Mouse (Mus musculus): ENCODE measurements at regions not wholly inside any gene's neighbourhood (a gene's known extent, or its start where the extent isn't known, plus 50 kb on each side); places are given as distances from the start of the nearest gene placed in this dataset.

- no peak for DNase-seq (ENCODE audit: low spot score)
These were observed 157.4 kb upstream of the Tgfbr2 start for GRCm38 (mm10) chr9:116332485-116333118.

DNA sequence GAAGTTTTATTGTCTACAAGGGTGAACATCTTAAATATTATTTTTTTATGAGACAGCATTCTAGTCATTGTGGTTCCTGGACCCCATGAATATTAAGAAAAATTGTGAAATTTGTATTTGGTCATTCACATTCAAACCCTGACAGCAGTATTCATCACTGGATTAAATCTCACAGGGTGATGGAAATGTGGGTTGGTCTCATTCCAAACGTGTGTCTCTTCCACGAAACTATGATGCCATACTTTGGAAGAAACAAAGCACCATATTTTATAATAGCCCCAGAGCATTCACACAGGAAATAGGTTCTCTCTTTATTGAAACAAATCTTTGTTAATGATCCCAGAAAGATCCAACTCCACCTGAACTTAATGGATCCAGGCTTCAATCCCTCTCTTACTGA is 156.2 kb upstream of the Tgfbr2 start:
- no peak for DNase-seq (ENCODE audit: low spot score)

GRCm38 (mm10) chr9:116330796-116331195 is 155.6 kb upstream of the Tgfbr2 start:
- DNase-seq (ENCODE audit: low spot score): no peak

DNA sequence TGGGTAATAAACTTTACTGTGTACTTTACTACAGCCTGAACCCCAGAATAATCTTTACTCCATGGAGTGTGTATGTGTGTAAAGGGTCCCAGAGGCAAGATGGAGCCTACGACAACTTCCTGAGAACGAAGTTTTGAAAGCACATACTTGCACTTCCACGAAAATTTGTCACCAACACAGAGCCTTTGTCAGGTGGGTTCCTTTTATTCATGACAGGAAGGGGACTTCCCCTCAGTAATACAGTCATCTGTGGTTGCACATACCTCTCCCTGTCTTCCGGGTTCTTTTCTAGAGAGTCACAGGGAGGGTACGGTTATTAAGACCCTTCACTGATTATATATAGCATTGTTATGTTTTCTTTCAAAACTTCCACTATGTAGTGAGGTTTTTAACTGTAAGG is 154.0 kb upstream of the Tgfbr2 start:
- peak; percentile 82 for DNase-seq (ENCODE audit: low spot score)

DNA sequence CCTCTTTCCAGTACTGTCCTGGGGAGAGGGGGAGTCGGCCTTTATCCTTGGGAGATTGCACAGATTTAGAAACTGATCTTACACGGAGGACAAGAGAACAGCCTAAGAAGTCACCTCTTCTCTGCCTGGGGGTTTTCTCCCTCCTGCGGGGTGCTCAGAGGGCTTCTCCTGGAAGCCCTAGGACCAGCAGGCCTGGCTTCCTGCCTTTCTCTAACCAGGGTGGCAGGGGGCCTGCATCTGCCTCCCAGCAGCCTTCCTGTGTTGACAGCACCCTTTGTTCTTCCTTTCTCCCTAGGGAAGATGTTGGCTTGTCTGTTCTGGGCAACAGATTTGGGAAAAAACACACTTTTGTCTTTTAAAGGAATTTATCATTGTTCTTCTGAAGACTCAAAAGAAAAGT is 153.0 kb upstream of the Tgfbr2 start:
- no peak for DNase-seq (ENCODE audit: low spot score)

DNA sequence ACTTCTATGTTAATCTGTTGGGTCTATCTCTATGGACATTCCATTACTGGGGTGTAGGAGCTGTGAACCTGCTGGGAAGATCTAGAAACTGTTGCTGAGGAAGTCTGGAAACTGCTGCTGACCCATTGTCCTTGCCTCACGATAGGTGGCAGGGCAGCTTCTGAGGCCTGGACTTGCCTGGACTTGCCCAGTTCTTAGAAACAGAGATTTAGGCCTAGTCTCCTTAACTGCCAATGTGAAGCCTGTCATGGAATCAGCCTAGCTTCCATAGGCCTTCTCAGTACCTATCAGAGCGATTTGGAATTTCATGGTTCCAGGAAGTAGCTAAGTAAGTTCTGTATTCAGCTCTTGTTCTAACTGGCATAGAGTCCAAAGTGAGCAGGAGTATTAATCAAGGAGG is 151.9 kb upstream of the Tgfbr2 start:
- DNase-seq (ENCODE audit: low spot score): no peak

GRCm38 (mm10) chr9:116324971-116325370 is 149.8 kb upstream of the Tgfbr2 start:
- no peak for DNase-seq (ENCODE audit: low spot score)

- DNase-seq (ENCODE audit: low spot score): no peak
These were observed 148.9 kb upstream of the Tgfbr2 start for GRCm38 (mm10) chr9:116323871-116324721.

DNA sequence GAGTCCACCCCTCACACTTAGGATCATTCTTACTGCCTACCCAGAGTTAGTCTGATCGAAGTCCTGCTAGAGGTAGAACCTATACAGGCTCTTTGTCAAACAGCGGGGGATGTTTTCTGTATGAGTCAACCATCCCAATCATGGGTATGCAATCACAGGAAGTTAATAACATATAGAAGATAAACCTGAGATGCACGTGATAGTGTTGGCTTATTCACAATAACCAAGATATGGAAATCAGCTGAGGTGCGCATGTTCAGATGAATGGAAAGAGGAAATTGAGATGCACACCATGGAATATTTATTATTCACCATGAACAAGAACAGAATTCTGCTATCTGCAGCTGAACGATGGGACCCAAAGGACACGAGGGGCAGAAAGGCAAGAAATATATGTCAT is 146.7 kb upstream of the Tgfbr2 start:
- DNase-seq (ENCODE audit: low spot score): no peak

GRCm38 (mm10) chr9:116319421-116319820 is 144.3 kb upstream of the Tgfbr2 start:
- peak; percentile 28 for DNase-seq (ENCODE audit: low spot score)

DNA sequence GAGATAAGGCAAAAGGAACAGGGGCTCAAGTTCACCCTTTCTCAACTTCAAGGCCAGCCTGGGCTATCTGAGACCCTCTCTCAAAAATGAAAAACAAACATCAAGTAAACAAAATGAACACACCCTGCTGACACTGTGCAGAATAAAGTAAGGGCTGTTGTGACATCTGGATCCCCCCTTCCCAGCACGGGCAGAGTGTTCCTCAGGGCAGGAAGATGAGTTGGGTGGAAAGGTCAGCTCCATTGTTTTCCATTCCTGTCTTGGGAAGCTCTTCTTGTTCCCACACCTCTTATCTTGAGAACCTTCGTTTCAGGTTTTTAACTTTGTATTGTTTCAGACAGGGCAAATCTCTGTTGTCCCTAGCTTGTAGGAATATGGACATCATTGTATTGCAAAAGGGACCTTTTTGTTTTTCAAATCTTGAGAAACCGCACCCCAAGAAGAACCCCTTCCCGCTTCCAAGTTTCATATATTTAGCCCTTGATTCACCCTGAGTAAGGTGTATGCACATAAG is 141.5 kb upstream of the Tgfbr2 start:
- DNase-seq (ENCODE audit: low spot score): no peak

DNA sequence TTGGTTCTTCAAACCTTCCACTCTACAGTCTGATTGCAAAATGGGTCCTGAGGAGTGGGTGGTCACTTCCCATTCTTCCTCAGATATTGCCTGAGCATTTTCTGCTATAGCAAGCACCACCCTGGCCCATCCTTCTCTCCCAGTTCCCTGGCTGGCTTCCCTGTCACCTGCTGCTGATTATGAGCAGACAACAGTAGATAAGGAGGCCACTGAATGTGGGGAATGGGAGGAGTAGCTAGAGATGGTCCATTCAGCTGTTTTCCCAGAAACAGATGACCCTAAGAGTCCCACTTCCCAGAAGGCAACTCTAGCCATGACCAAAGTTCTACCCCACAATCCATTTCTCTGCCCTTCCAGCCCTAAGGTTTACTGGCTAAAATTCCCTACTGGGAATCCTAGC is 139.6 kb upstream of the Tgfbr2 start:
- DNase-seq (ENCODE audit: low spot score): no peak

GRCm38 (mm10) chr9:116313932-116314790 is 139.0 kb upstream of the Tgfbr2 start:
- DNase-seq (ENCODE audit: low spot score): no peak

- DNase-seq (ENCODE audit: low spot score): no peak
These were observed 136.2 kb upstream of the Tgfbr2 start for GRCm38 (mm10) chr9:116311364-116311763.

DNA sequence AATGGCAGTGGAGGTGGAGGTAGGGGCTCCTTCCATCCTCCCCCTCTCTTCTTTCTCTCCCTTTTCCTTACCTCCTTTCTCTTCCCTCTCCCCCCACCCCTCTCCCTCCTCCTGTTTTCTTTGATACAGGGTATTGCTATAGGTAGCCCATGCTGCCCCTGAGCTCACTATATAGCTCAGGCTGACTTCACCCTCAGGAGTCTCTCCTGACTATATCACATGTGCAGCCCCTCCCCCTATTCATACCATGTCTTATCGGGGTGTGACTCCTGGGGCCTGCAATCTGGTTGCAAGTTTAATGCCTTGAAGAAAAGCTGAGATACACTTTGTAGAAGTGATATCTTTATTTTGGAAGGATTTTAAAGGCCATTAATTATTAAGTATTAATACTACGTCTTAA is 126.4 kb upstream of the Tgfbr2 start:
- no peak for DNase-seq (ENCODE audit: low spot score)

DNA sequence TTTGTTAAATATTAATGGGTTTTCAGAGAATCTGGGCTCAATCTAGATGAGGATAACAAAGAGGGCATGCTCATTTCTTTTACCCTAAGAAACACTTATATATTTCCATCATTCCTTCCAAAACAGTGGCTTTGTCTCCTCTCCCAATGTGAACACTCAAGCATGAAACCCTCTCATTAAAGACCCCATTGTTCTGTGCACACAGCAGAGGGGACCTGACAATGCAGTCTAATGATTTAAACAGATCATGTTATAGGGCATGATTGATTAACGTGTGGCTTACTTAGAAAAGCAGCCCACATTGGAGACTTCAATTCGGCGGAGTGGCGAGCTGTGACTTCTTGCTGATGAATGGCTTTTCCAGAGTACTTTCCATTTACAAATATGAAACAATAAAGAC is 123.6 kb upstream of the Tgfbr2 start:
- DNase-seq (ENCODE audit: low spot score): no peak

DNA sequence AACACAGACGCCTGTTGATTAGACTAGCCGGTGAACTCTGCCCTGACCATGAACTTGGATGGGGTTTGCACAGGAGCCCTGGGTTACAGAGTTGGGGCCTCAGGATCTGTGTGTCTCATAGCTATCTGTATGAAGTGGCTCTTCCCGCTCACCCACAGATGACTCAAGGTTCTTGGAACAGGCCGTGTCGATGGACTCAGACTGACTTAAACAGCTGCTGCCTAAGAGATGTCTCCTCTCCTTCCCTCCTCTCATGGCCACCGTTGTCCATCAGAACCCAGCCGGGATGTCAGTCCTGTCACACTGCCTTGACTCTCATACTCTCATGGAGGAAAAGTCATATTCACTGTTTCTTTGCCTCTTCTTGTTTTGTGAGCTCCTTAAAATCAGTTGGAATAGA is 121.2 kb upstream of the Tgfbr2 start:
- DNase-seq (ENCODE audit: low spot score): no peak

- peak; percentile 91 for DNase-seq (ENCODE audit: low spot score)
These were observed 118.9 kb upstream of the Tgfbr2 start for GRCm38 (mm10) chr9:116294073-116294472.

- DNase-seq (ENCODE audit: low spot score): no peak
These were observed 118.0 kb upstream of the Tgfbr2 start for GRCm38 (mm10) chr9:116293110-116293509.

GRCm38 (mm10) chr9:116291624-116292023 is 116.5 kb upstream of the Tgfbr2 start:
- no peak for DNase-seq (ENCODE audit: low spot score)

- DNase-seq (ENCODE audit: low spot score): no peak
These were observed 115.7 kb upstream of the Tgfbr2 start for GRCm38 (mm10) chr9:116290896-116291295.

GRCm38 (mm10) chr9:116285691-116286431 is 110.7 kb upstream of the Tgfbr2 start:
- DNase-seq (ENCODE audit: low spot score): no peak
